Mouse (Mus musculus) hindbrain, embryonic 15.5 days (tissue): Measurements from ENCODE around the gene Tmem26. TPM values are rescaled to one million over a fixed set of nuclear protein-coding genes. Genes with fewer than 3 reads are reported as not detected.

ENCODE experiments used
- ATAC-seq: fragments of 200-750 bp; cut with Nextera tagmentation; 2 replicates; pipeline ENCODE4 v1.8.0; 2017; ENCODE audit warnings: low read depth, moderate number of reproducible peaks, moderate TSS enrichment; ENCODE audit not compliant: low FRiP score
- H3K27ac ChIP-seq: fragments of 300-500 bp; sonication (generic); replicated peaks from 2 replicates; pipeline ENCODE4 v1.5.1; 2015; ENCODE audit warnings: mild to moderate bottlenecking, inconsistent platforms
- H3K27me3 ChIP-seq: fragments of 300-500 bp; sonication (generic); 2 replicates; pipeline ENCODE4 v1.6.1; 2015; ENCODE audit warnings: control low read depth, inconsistent platforms
- H3K36me3 ChIP-seq: fragments of 300-500 bp; sonication (generic); 2 replicates; pipeline ENCODE4 v1.6.1; 2015; ENCODE audit warnings: control low read depth, inconsistent platforms
- H3K4me1 ChIP-seq: fragments of 300-500 bp; sonication (generic); replicated peaks from 2 replicates; pipeline ENCODE4 v1.6.1; 2015; ENCODE audit warnings: control low read depth, inconsistent platforms
- H3K4me2 ChIP-seq: fragments of 300-500 bp; sonication (generic); 2 replicates; pipeline ENCODE4 v1.6.1; 2015; ENCODE audit warnings: moderate library complexity, mild to moderate bottlenecking, inconsistent platforms
- H3K4me3 ChIP-seq: fragments of 300-500 bp; sonication (generic); 2 replicates; pipeline ENCODE4 v1.5.1; 2015; ENCODE audit warnings: mild to moderate bottlenecking, inconsistent platforms
- H3K9ac ChIP-seq: fragments of 300-500 bp; sonication (generic); 2 replicates; pipeline ENCODE4 v1.6.1; 2015; ENCODE audit warnings: inconsistent platforms
- H3K9me3 ChIP-seq: fragments of 300-500 bp; sonication (generic); 2 replicates; pipeline ENCODE4 v1.6.1; 2016; ENCODE audit warnings: control low read depth, inconsistent platforms
- WGBS: fragments of 180-500 bp; shearing (Covaris S2); methylation state at CpG from one replicate; pipeline ENCODE4 v1.1.7; 2015; 5-methylcytosine and 5-hydroxymethylcytosine counted together
- polyA plus RNA-seq: library from polyadenylated mRNA; unstranded; fragments of >200 nt; fragmentation: Nextera tagmentation; extraction: Ambion mirVana; gene quantifications from 2 replicates; pipeline ENCODE4 v1.2.1, GENCODE M21; 2015

The Tmem26 gene
- polyA plus RNA-seq, 1 experiment from 2014 or later: 7.4 TPM

DNA sequence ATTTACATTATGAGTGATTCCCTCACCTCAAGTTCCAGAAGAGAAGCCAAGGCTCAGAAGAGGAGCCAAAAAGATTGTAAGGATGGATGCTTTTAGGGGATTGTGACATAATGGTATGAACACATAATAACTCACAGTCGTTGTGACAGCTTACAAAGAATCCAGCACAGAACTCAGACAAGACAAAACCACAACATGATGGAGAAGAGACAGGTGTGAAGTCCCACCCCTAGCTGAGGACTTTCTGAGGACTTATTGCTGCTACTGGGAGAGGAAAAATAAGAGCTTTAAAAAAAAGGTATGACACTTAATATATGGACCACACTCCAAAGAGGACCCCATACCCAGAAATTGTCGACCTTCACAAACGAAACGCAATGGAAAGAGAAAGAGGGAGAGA lies 101.1 kb downstream of the Tmem26 start:
- H3K27ac ChIP-seq: no peak overlapping the region
- no peak for ATAC-seq
- WGBS: 94% methylated on average over 4 of the region's 4 CpGs
- H3K4me1 ChIP-seq: no peaks in the 10 kb centered on the region
- H3K9ac ChIP-seq: no peak overlapping the region
- no peak overlapping the region for H3K4me2 ChIP-seq
- H3K27me3 ChIP-seq: no peaks in the 10 kb centered on the region
- no peaks in the 10 kb centered on the region for H3K36me3 ChIP-seq
- no peaks in the 10 kb centered on the region for H3K9me3 ChIP-seq
- H3K4me3 ChIP-seq: no peak overlapping the region

Other genes with a start within 250 kb of the Tmem26 start
- 1.7 and 3.4 TPM in 2 replicates for gene Cabcoco1, start 181.8 kb upstream of the Tmem26 start, polyA plus RNA-seq